Mouse (Mus musculus) C2C12 (cell line): ENCODE measurements around the gene Gm17555.

Experiments
- CTCF ChIP-seq: IDR thresholded peaks from one replicate; pipeline ENCODE4 v1.5.1; 2011; ENCODE audit not compliant: control insufficient read depth, insufficient read depth, insufficient read length
- FOSL1 ChIP-seq: IDR thresholded peaks from one replicate; pipeline ENCODE4 v1.8.0; 2011; ENCODE audit warnings: mild to moderate bottlenecking, low read length; ENCODE audit not compliant: poor library complexity, insufficient read depth, severe bottlenecking
- MAX ChIP-seq: IDR thresholded peaks from one replicate; pipeline ENCODE4 v1.6.1; 2011; ENCODE audit warnings: mild to moderate bottlenecking, control low read depth
- MYOD1 ChIP-seq: IDR thresholded peaks from one replicate; pipeline ENCODE4 v1.6.1; 2011; ENCODE audit warnings: low read depth; ENCODE audit not compliant: control insufficient read depth, insufficient read length
- MYOG ChIP-seq: IDR thresholded peaks from one replicate; pipeline ENCODE4 v1.6.1; 2011; ENCODE audit not compliant: control insufficient read depth, insufficient read length; ENCODE audit errors: extremely low read depth
- USF1 ChIP-seq: IDR thresholded peaks from one replicate; pipeline ENCODE4 v1.6.1; 2011; ENCODE audit warnings: low read depth, mild to moderate bottlenecking, control low read depth, moderate library complexity

GRCm38 (mm10) chr2:126166335-126166734, 48.6 kb upstream of the Gm17555 start:
- TF ChIP-seq CTCF (no peak), FOSL1 (no peak), USF1 (no peak), MYOG (no peak), MYOD1 (no peak), MAX (no peak)
